Mouse (Mus musculus) heart, embryonic 16.5 days (tissue): ENCODE measurements around the gene Rrm2. TPM values are rescaled to one million over a fixed set of nuclear protein-coding genes. Genes with fewer than 3 reads are reported as not detected.
"Not testable (repeated sequence)": the region's sequence is repeated elsewhere in the genome, so short reads cannot be mapped to it uniquely, and the experiment has no call there.

Source experiments
- ATAC-seq: fragments of 200-750 bp; cut with Nextera tagmentation; replicated peaks from 2 replicates; pipeline ENCODE4 v1.8.0; 2017; ENCODE audit warnings: moderate number of reproducible peaks; ENCODE audit not compliant: insufficient read depth, low FRiP score; ENCODE audit errors: extremely low read depth
- H3K27ac ChIP-seq: fragments of 300-500 bp; sonication (generic); 2 replicates; pipeline ENCODE4 v1.5.1; 2014; ENCODE audit warnings: mild to moderate bottlenecking, low read length, control low read depth, moderate library complexity
- H3K27me3 ChIP-seq: fragments of 300-500 bp; sonication (generic); 2 replicates; pipeline ENCODE4 v1.6.1; 2014; ENCODE audit warnings: low read length, mixed read lengths; ENCODE audit not compliant: control insufficient read depth, insufficient read depth
- H3K36me3 ChIP-seq: fragments of 300-500 bp; sonication (generic); 2 replicates; pipeline ENCODE4 v1.6.1; 2014; ENCODE audit not compliant: control insufficient read depth, insufficient read depth
- H3K4me1 ChIP-seq: fragments of 300-500 bp; sonication (generic); 2 replicates; pipeline ENCODE4 v1.6.1; 2014; ENCODE audit warnings: low read length, mixed read lengths; ENCODE audit not compliant: control insufficient read depth, insufficient read depth
- H3K4me2 ChIP-seq: fragments of 300-500 bp; sonication (generic); 2 replicates; pipeline ENCODE4 v1.6.1; 2014; ENCODE audit warnings: low read depth, mild to moderate bottlenecking, control low read depth, low read length
- H3K4me3 ChIP-seq: fragments of 300-500 bp; sonication (generic); 2 replicates; pipeline ENCODE4 v1.5.1; 2014; ENCODE audit warnings: mild to moderate bottlenecking, control low read depth, low read length
- H3K9ac ChIP-seq: fragments of 300-500 bp; sonication (generic); 2 replicates; pipeline ENCODE4 v1.6.1; 2014; ENCODE audit warnings: low read length, control low read depth
- H3K9me3 ChIP-seq: fragments of 300-500 bp; sonication (generic); replicated peaks from 2 replicates; pipeline ENCODE4 v1.6.1; 2016; ENCODE audit warnings: low read length; ENCODE audit not compliant: control insufficient read depth
- WGBS: fragments of 180-500 bp; shearing (Covaris S2); extraction: QIAGEN DNeasy Blood & Tissue Kit; methylation state at CpG from one replicate; pipeline ENCODE4 v1.1.7; 2014; 5-methylcytosine and 5-hydroxymethylcytosine counted together
- polyA plus RNA-seq: library from polyadenylated mRNA; unstranded; fragments of >200 nt; fragmentation: Nextera tagmentation; extraction: Ambion mirVana; gene quantifications from 2 replicates; pipeline ENCODE4 v1.2.1, GENCODE M21; 2015

Gene Rrm2
- polyA plus RNA-seq, 1 experiment from 2014 or later, result 265 TPM

GRCm38 (mm10) chr12:24699578-24699977, 8.5 kb upstream of the Rrm2 start:
- H3K4me1 ChIP-seq, result peaks cover 6% of the 10 kb centered on the region
- H3K27ac ChIP-seq, result no peak overlapping the region
- H3K27me3 ChIP-seq, result peaks cover 5% of the 10 kb centered on the region; the same call in 1 of the 2 replicates
- no peak overlapping the region for H3K4me2 ChIP-seq
- H3K36me3 ChIP-seq, result no peaks in the 10 kb centered on the region
- H3K4me3 ChIP-seq, result no peak overlapping the region
- no peak for ATAC-seq
- H3K9me3 ChIP-seq, result no peaks in the 10 kb centered on the region
- H3K9ac ChIP-seq, result no peak overlapping the region
- WGBS, result 51% methylated on average over 10 of the region's 10 CpGs

DNA sequence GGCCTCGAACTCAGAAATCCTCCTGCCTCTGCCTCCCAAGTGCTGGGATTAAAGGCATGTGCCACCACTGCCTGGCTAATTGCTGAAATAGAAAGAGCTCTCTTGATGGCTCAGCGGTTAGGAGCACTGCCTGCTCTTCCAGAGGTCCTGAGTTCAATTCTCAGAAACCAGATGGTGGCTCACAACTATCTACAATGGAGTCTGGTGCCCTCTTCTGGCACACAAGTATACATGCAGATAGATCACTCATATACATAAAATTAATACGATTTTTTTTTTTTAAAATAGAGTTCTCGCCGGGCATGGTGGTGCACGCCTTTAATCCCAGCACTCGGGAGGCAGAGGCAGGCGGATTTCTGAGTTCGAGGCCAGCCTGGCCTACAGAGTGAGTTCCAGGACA, 6.4 kb upstream of the Rrm2 start:
- H3K4me1 ChIP-seq, H3K27me3 ChIP-seq, ATAC-seq, H3K4me2 ChIP-seq, H3K36me3 ChIP-seq, H3K9ac ChIP-seq, H3K4me3 ChIP-seq, H3K9me3 ChIP-seq, H3K27ac ChIP-seq: not testable (repeated sequence)
- WGBS, result 84% methylated on average over 9 of the region's 9 CpGs

DNA sequence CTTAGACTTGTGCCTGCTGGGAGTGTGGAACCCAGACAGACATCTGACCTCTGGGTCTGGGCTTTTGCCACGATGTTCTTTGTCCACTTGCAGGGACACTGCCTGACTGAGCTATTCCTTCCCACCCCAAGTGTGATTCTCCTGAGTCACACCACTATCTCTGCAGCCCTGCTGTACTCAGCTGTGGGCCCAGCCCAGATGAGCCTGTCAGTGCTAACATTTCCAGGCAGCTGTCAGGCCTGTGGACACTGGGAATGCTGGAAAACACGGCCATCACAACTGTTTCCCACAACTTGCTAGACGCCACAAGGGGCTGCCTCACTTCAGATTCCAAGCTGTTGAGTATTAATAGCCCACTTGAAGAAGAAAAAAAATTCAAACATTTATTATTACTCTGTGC, 5.0 kb upstream of the Rrm2 start:
- no peak overlapping the region for H3K4me2 ChIP-seq
- H3K4me3 ChIP-seq, result no peak overlapping the region
- H3K36me3 ChIP-seq, result no peaks in the 10 kb centered on the region
- no peak for ATAC-seq
- WGBS, result 38% methylated on average over 3 of the region's 3 CpGs
- H3K9ac ChIP-seq, result peak overlapping the region; percentile 38
- peaks cover 14% of the 10 kb centered on the region for H3K4me1 ChIP-seq
- H3K9me3 ChIP-seq, result no peaks in the 10 kb centered on the region
- H3K27me3 ChIP-seq, result peaks cover 2% of the 10 kb centered on the region; the same call in 1 of the 2 replicates
- peak overlapping the region; percentile 51 for H3K27ac ChIP-seq

DNA sequence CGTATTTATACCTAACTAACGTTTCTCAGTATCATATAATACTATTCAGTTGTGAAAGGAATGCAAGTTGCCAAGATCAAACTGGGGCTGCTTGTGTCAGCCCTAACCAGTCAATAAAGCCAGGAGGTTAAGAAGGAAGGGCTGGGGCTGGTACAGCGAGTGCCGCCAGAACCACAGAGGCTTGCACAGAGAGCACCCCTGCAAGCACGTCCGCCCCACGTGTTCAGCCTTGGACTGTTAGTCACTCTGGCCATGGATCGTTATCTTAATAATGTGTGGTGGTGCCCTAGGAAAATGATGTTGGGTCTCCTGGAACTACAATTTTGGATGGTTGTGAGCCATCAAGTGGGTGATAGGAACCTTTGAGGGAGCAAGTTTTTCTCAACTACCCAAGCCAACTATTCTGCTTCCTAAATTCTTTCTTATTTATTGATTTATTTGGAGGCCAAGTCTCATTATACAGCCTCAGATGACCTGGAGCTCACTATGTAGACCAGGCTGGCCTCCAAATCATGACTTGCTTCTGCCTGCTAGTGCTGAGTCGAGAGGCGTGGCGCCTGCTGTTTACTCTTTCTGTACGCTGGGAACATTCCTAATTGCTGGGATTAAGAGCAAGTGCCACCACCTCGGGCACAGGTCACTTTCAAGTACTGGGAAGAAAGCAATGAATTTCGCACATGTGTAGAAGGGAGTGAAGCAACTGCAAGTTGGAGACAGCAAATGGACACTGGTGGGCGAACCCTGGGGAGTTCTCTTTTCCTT, 2.4 kb upstream of the Rrm2 start:
- Histone ChIP-seq H3K4me2 (no peak overlapping the region), H3K27ac (peak overlapping the region; percentile 29; the same call in 1 of the 2 replicates), H3K9ac (no peak overlapping the region)

GRCm38 (mm10) chr12:24706764-24707479, 1.1 kb upstream of the Rrm2 start:
- H3K9ac ChIP-seq, result peak overlapping the region; percentile 58
- peaks cover 8% of the 10 kb centered on the region; the same call in 1 of the 2 replicates for H3K36me3 ChIP-seq
- ATAC-seq, result peak; percentile 50
- WGBS, result under 1% methylated on average over 27 of the region's 27 CpGs
- H3K27me3 ChIP-seq, result no peaks in the 10 kb centered on the region
- no peaks in the 10 kb centered on the region for H3K9me3 ChIP-seq
- peak overlapping the region; percentile 69 for H3K4me2 ChIP-seq
- peak overlapping the region; percentile 40; the same call in 1 of the 2 replicates for H3K27ac ChIP-seq
- H3K4me3 ChIP-seq, result peak overlapping the region; percentile 94
- peaks cover 26% of the 10 kb centered on the region for H3K4me1 ChIP-seq

More for the DNA sequence above, 2.4 kb upstream of the Rrm2 start:
- ATAC-seq, result no peak
- Histone ChIP-seq H3K4me3 (no peak overlapping the region), H3K4me1 (peaks cover 26% of the 10 kb centered on the region), H3K9me3 (no peaks in the 10 kb centered on the region), H3K27me3 (no peaks in the 10 kb centered on the region), H3K36me3 (peaks cover 4% of the 10 kb centered on the region; the same call in 1 of the 2 replicates)
- 89% methylated on average over 15 of the region's 15 CpGs for WGBS

DNA sequence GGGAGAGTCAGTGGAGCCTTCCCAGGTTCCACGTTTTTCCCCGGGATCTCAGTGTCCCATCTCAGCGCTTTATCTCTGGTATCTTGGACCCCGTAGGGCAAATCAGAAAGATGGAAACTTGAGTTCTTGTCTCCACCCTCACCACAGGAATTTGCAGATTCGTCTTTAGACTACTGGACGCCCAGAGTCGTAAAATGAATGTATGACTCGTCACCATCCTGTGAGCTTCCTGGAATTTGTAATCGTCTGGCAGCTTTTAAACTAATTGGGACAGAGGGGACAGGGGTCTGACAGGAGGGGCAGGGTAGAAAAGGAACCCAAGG, 600 bp upstream of the Rrm2 start:
- ATAC-seq, result no peak
- H3K36me3 ChIP-seq, result peaks cover 8% of the 10 kb centered on the region; the same call in 1 of the 2 replicates
- H3K9me3 ChIP-seq, result no peaks in the 10 kb centered on the region
- no peaks in the 10 kb centered on the region for H3K27me3 ChIP-seq
- peak overlapping the region; percentile 94 for H3K4me3 ChIP-seq
- peak overlapping the region; percentile 69 for H3K4me2 ChIP-seq
- H3K27ac ChIP-seq, result peak overlapping the region; percentile 40
- under 1% methylated on average over 9 of the region's 9 CpGs for WGBS
- H3K9ac ChIP-seq, result peak overlapping the region; percentile 58
- peaks cover 26% of the 10 kb centered on the region for H3K4me1 ChIP-seq

DNA sequence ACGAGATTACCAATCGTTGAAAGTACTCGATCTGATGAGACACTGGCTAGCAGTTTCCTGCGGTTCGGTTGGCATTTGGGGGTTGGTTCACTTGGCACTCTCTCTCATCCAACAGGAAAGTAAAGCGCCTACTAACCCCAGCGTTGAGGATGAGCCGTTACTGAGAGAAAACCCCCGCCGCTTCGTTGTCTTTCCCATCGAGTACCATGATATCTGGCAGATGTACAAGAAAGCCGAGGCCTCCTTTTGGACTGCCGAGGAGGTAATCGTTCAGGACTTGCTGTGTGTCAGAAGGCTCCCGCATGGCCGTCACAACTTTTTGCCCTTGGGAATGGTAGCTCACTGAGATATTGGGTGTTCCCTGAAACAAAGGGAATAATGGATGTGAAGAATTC, 780 bp downstream of the Rrm2 start:
- Histone ChIP-seq H3K27ac (peak overlapping the region; percentile 75), H3K27me3 (no peaks in the 10 kb centered on the region), H3K4me2 (peak overlapping the region; percentile 69), H3K9me3 (no peaks in the 10 kb centered on the region), H3K4me3 (peak overlapping the region; percentile 94), H3K9ac (peak overlapping the region; percentile 90), H3K4me1 (peaks cover 21% of the 10 kb centered on the region), H3K36me3 (peaks cover 13% of the 10 kb centered on the region)
- under 1% methylated on average over 17 of the region's 17 CpGs for WGBS
- ATAC-seq, result no peak

- Histone ChIP-seq H3K9me3 (no peaks in the 10 kb centered on the region), H3K27ac (peak overlapping the region; percentile 75), H3K4me3 (peak overlapping the region; percentile 94), H3K36me3 (peaks cover 13% of the 10 kb centered on the region), H3K4me2 (peak overlapping the region; percentile 69), H3K9ac (peak overlapping the region; percentile 90), H3K4me1 (peaks cover 21% of the 10 kb centered on the region), H3K27me3 (no peaks in the 10 kb centered on the region)
- ATAC-seq, result no peak
- WGBS, result 20% methylated on average over 6 of the region's 6 CpGs
These were observed 1.4 kb downstream of the Rrm2 start for GRCm38 (mm10) chr12:24709409-24709808.
